Mouse (Mus musculus): Measurements from ENCODE around the gene Actr3b. TPM values are rescaled to one million over a fixed set of nuclear protein-coding genes. Genes with fewer than 3 reads are reported as not detected.
A peak's percentile ranks its signal among the peaks of the same experiment; 100 is the strongest.

The Actr3b gene
- polyA plus RNA-seq, 1 experiment = 15.5 TPM

GRCm38 (mm10) chr5:25791570-25791969 is 31.8 kb downstream of the Actr3b start:
- DNase-seq (ENCODE audit: low read depth) = no peak
- TF ChIP-seq CTCF (IDR thresholded peaks at IDR 0.05; ENCODE audit: borderline replicate concordance, extremely low read depth, insufficient read depth, insufficient read length) (no peak), POLR2A (IDR thresholded peaks at IDR 0.05; ENCODE audit: borderline replicate concordance, extremely low read depth, insufficient read depth, insufficient read length, poor library complexity, severe bottlenecking) (no peak)

- DNase-seq (ENCODE audit: low read depth) = no peak
- TF ChIP-seq CTCF (IDR thresholded peaks at IDR 0.05; ENCODE audit: borderline replicate concordance, extremely low read depth, insufficient read depth, insufficient read length) (no peak), POLR2A (IDR thresholded peaks at IDR 0.05; ENCODE audit: borderline replicate concordance, extremely low read depth, insufficient read depth, insufficient read length, poor library complexity, severe bottlenecking) (no peak)
Observed at GRCm38 (mm10) chr5:25797776-25798175, 38.0 kb downstream of the Actr3b start.

- DNase-seq (ENCODE audit: low read depth) = peak; percentile 56
- TF ChIP-seq POLR2A (IDR thresholded peaks at IDR 0.05; ENCODE audit: borderline replicate concordance, extremely low read depth, insufficient read depth, insufficient read length, poor library complexity, severe bottlenecking) (no peak), CTCF (IDR thresholded peaks at IDR 0.05; ENCODE audit: borderline replicate concordance, extremely low read depth, insufficient read depth, insufficient read length) (no peak)
Observed at GRCm38 (mm10) chr5:25800929-25801328, 41.1 kb downstream of the Actr3b start.

GRCm38 (mm10) chr5:25801744-25802143 is 41.9 kb downstream of the Actr3b start:
- peak; percentile 61 for DNase-seq (ENCODE audit: low read depth)
- TF ChIP-seq CTCF (IDR thresholded peaks at IDR 0.05; ENCODE audit: borderline replicate concordance, extremely low read depth, insufficient read depth, insufficient read length) (no peak), POLR2A (IDR thresholded peaks at IDR 0.05; ENCODE audit: borderline replicate concordance, extremely low read depth, insufficient read depth, insufficient read length, poor library complexity, severe bottlenecking) (no peak)

GRCm38 (mm10) chr5:25804569-25804968 is 44.8 kb downstream of the Actr3b start:
- TF ChIP-seq CTCF (IDR thresholded peaks at IDR 0.05; ENCODE audit: borderline replicate concordance, extremely low read depth, insufficient read depth, insufficient read length) = peak; percentile 20; the same call in 1 of the 2 replicates
- no peak for TF ChIP-seq POLR2A (IDR thresholded peaks at IDR 0.05; ENCODE audit: borderline replicate concordance, extremely low read depth, insufficient read depth, insufficient read length, poor library complexity, severe bottlenecking)
- DNase-seq (ENCODE audit: low read depth) = peak; percentile 19

GRCm38 (mm10) chr5:25812922-25813321 is 53.1 kb downstream of the Actr3b start:
- no peak for DNase-seq (ENCODE audit: low read depth)
- TF ChIP-seq CTCF (IDR thresholded peaks at IDR 0.05; ENCODE audit: borderline replicate concordance, extremely low read depth, insufficient read depth, insufficient read length) (no peak), POLR2A (IDR thresholded peaks at IDR 0.05; ENCODE audit: borderline replicate concordance, extremely low read depth, insufficient read depth, insufficient read length, poor library complexity, severe bottlenecking) (no peak)

GRCm38 (mm10) chr5:25829308-25830094 is 69.7 kb downstream of the Actr3b start:
- peak; percentile 75 for DNase-seq (ENCODE audit: low read depth)
- TF ChIP-seq POLR2A (IDR thresholded peaks at IDR 0.05; ENCODE audit: borderline replicate concordance, extremely low read depth, insufficient read depth, insufficient read length, poor library complexity, severe bottlenecking) (no peak), CTCF (IDR thresholded peaks at IDR 0.05; ENCODE audit: borderline replicate concordance, extremely low read depth, insufficient read depth, insufficient read length) (no peak)

GRCm38 (mm10) chr5:25830802-25831201 is 71.0 kb downstream of the Actr3b start:
- no peak for DNase-seq (ENCODE audit: low read depth)
- no peak for TF ChIP-seq CTCF (IDR thresholded peaks at IDR 0.05; ENCODE audit: borderline replicate concordance, extremely low read depth, insufficient read depth, insufficient read length)
- no peak for TF ChIP-seq POLR2A (IDR thresholded peaks at IDR 0.05; ENCODE audit: borderline replicate concordance, extremely low read depth, insufficient read depth, insufficient read length, poor library complexity, severe bottlenecking)

- TF ChIP-seq CTCF (IDR thresholded peaks at IDR 0.05; ENCODE audit: borderline replicate concordance, extremely low read depth, insufficient read depth, insufficient read length) = peak; percentile 83
- no peak for TF ChIP-seq POLR2A (IDR thresholded peaks at IDR 0.05; ENCODE audit: borderline replicate concordance, extremely low read depth, insufficient read depth, insufficient read length, poor library complexity, severe bottlenecking)
- DNase-seq (ENCODE audit: low read depth) = peak; percentile 88
Observed at GRCm38 (mm10) chr5:25831624-25832023, 71.8 kb downstream of the Actr3b start.

- peak; percentile 81 for DNase-seq (ENCODE audit: low read depth)
- TF ChIP-seq CTCF (IDR thresholded peaks at IDR 0.05; ENCODE audit: borderline replicate concordance, extremely low read depth, insufficient read depth, insufficient read length) (peak; percentile 91), POLR2A (IDR thresholded peaks at IDR 0.05; ENCODE audit: borderline replicate concordance, extremely low read depth, insufficient read depth, insufficient read length, poor library complexity, severe bottlenecking) (no peak)
Observed at GRCm38 (mm10) chr5:25839400-25839799, 79.6 kb downstream of the Actr3b start.

GRCm38 (mm10) chr5:25846558-25846957 is 86.8 kb downstream of the Actr3b start:
- TF ChIP-seq CTCF (IDR thresholded peaks at IDR 0.05; ENCODE audit: borderline replicate concordance, extremely low read depth, insufficient read depth, insufficient read length) (no peak), POLR2A (IDR thresholded peaks at IDR 0.05; ENCODE audit: borderline replicate concordance, extremely low read depth, insufficient read depth, insufficient read length, poor library complexity, severe bottlenecking) (no peak)
- DNase-seq (ENCODE audit: low read depth) = no peak

GRCm38 (mm10) chr5:25847154-25847553 is 87.4 kb downstream of the Actr3b start:
- TF ChIP-seq CTCF (IDR thresholded peaks at IDR 0.05; ENCODE audit: borderline replicate concordance, extremely low read depth, insufficient read depth, insufficient read length) (no peak), POLR2A (IDR thresholded peaks at IDR 0.05; ENCODE audit: borderline replicate concordance, extremely low read depth, insufficient read depth, insufficient read length, poor library complexity, severe bottlenecking) (no peak)

More at GRCm38 (mm10) chr5:25847154-25847553, 87.4 kb downstream of the Actr3b start:
- no peak for DNase-seq (ENCODE audit: low read depth)

Measured in brain, embryonic 14.5 days (tissue).